ENCODE assay signal across 8 mouse cellular contexts in the genomic region with DNA sequence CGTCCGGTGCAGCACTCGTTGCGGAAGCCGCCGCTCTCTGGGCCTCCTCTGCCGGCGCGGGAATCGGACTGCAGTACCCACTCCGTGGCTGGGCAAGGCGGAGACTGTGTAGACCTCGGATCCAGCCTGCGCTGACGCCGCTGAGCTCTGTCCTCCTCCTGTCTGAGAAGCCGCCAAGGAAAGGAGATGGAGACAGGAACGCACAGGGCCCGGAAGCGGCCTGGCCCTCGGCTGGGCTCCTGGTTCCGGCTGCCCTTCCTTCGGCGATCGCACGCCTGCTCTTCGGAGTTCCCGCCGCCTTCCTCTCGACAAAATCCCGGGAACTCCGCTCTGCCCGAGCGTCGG. TPM values are rescaled to one million over a fixed set of nuclear protein-coding genes. Genes with fewer than 3 reads are reported as not detected.
DNase-seq lines count a peak whose midpoint lies in the region; ATAC-seq and TF ChIP-seq lines count a peak whose summit lies in the region.

No protein-coding gene starts in this region.

- H3K9ac ChIP-seq in heart, embryonic 13.5 days: peak overlapping the region; percentile 97
- H3K9ac ChIP-seq in ES-E14 (ENCODE audit: insufficient read depth, low read depth, low read length, poor library complexity, severe bottlenecking): peak overlapping the region; percentile 97
- peak overlapping the region; percentile 98 for H3K9ac ChIP-seq in hindbrain, embryonic 11.5 days (ENCODE audit: low read depth, low read length)

- ATAC-seq in heart, embryonic 13.5 days (ENCODE audit: extremely low read depth, insufficient number of reproducible peaks, low FRiP score, low TSS enrichment): no peak; the same call in 1 of the 2 replicates
- ATAC-seq in hindbrain, embryonic 11.5 days (ENCODE audit: low FRiP score): no peak
- ATAC-seq in megakaryocyte-erythroid progenitor cell, adult 5-6 weeks (replicated peaks; ENCODE audit: low FRiP score, low TSS enrichment, poor library complexity, severe bottlenecking): peak; percentile 6

- WGBS in heart, embryonic 13.5 days: under 1% methylated on average over 35 of the region's 35 CpGs
- WGBS in hindbrain, embryonic 11.5 days: under 1% methylated on average over 35 of the region's 35 CpGs

- peak overlapping the region; percentile 96 for H3K4me3 ChIP-seq in heart, embryonic 13.5 days
- peak overlapping the region; percentile 89 to 96 for H3K4me3 ChIP-seq in ES-E14 (ENCODE audit: insufficient read depth in 1 of 2, low read depth in 1 of 2, low read length in 2 of 2, poor library complexity in 1 of 2, severe bottlenecking in 1 of 2)
- peak overlapping the region; percentile 98 for H3K4me3 ChIP-seq in hindbrain, embryonic 11.5 days (ENCODE audit: low read depth, low read length)

- DNase-seq in heart, postnatal 4 days: no peak
- no peak for DNase-seq in ES-E14 (ENCODE audit: low read depth, low spot score)
- no peak for DNase-seq in hindbrain, embryonic 11.5 days (ENCODE audit: low spot score)
- DNase-seq in right cerebral cortex, postnatal 10 days (ENCODE audit: low spot score in 2 of 2): no peak
- DNase-seq in frontal cortex, postnatal 10 days (ENCODE audit: low spot score in 2 of 2): no peak
- no peak for DNase-seq in left cerebral cortex, postnatal 4 days

- H3K27me3 ChIP-seq in heart, embryonic 13.5 days (replicated peaks): no peaks in the 10 kb centered on the region
- no peaks in the 10 kb centered on the region for H3K27me3 ChIP-seq in hindbrain, embryonic 11.5 days (ENCODE audit: control insufficient read depth, insufficient read depth, low read length)

- intact Hi-C loops in left cerebral cortex, postnatal 4 days (cut with DNase I): no loop called here

- peaks cover 24% of the 10 kb centered on the region for H3K36me3 ChIP-seq in heart, embryonic 13.5 days
- H3K36me3 ChIP-seq in ES-E14 (ENCODE audit: control insufficient read depth, insufficient read depth, low read length, poor library complexity, severe bottlenecking): peaks cover 29% of the 10 kb centered on the region
- no peaks in the 10 kb centered on the region for H3K36me3 ChIP-seq in hindbrain, embryonic 11.5 days (ENCODE audit: control insufficient read depth, insufficient read depth, low read length)

- in situ Hi-C loops in ES-E14 (cut with MboI; ENCODE audit: low sequenced_read_pairs in 2 of 2, unreplicated experiment in 2 of 2): loop anchor here (25.0 kb wide), 1 partner anchor 94 kb away; a partner anchor contains a TSS

- peak overlapping the region; percentile 97 for H3K27ac ChIP-seq in heart, embryonic 13.5 days (replicated peaks)
- peak overlapping the region; percentile 85 for H3K27ac ChIP-seq in ES-E14 (ENCODE audit: insufficient read depth, low read depth, low read length, poor library complexity, severe bottlenecking)
- H3K27ac ChIP-seq in hindbrain, embryonic 11.5 days (ENCODE audit: low read depth, low read length): peak overlapping the region; percentile 95

- H3K9me3 ChIP-seq in heart, embryonic 13.5 days: no peaks in the 10 kb centered on the region
- H3K9me3 ChIP-seq in ES-E14 (ENCODE audit: control insufficient read depth, insufficient read depth, low read depth, low read length): no peaks in the 10 kb centered on the region
- no peaks in the 10 kb centered on the region for H3K9me3 ChIP-seq in hindbrain, embryonic 11.5 days (ENCODE audit: control insufficient read depth, low read length)

- H3K4me2 ChIP-seq in heart, embryonic 13.5 days: peak overlapping the region; percentile 95
- H3K4me2 ChIP-seq in hindbrain, embryonic 11.5 days (replicated peaks; ENCODE audit: low read depth, low read length): peak overlapping the region; percentile 98

- peaks cover 47% of the 10 kb centered on the region for H3K4me1 ChIP-seq in heart, embryonic 13.5 days
- H3K4me1 ChIP-seq in ES-E14 (ENCODE audit: control insufficient read depth in 2 of 2, insufficient read depth in 2 of 2, low read length in 2 of 2, poor library complexity in 1 of 2): peaks cover 4 to 22% of the 10 kb centered on the region in 2 experiments
- H3K4me1 ChIP-seq in hindbrain, embryonic 11.5 days (replicated peaks; ENCODE audit: control insufficient read depth, insufficient read depth, low read length): peaks cover 20% of the 10 kb centered on the region

TF ChIP-seq in ES-E14, 5 proteins besides CTCF, POLR2A, EP300 and RAD21:
- no peak for TF ChIP-seq MAFK (IDR thresholded peaks at IDR 0.05; ENCODE audit: insufficient read depth, low read depth, low read length)
- no peak for TF ChIP-seq HCFC1 (IDR thresholded peaks at IDR 0.05; ENCODE audit: borderline replicate concordance, insufficient read depth, low read length)
- TF ChIP-seq CHD2 (IDR thresholded peaks at IDR 0.05; ENCODE audit: low read depth, low read length): no peak
- TF ChIP-seq ZC3H11A (IDR thresholded peaks at IDR 0.05; ENCODE audit: borderline replicate concordance, low read depth, low read length): no peak
- no peak for TF ChIP-seq ZNF384 (IDR thresholded peaks at IDR 0.05; ENCODE audit: low read depth, low read length)

RNA-seq across cellular contexts. Expression of a gene that starts 0.6 kb away (rescaled TPM):
- polyA plus RNA-seq in heart, embryonic 13.5 days (2015; fragmentation: Nextera tagmentation; extraction: Ambion mirVana): 24.2 and 24.8 TPM in 2 replicates
- total RNA-seq in heart, postnatal 4 days (2021): 10 to 100 TPM; 41.6 to 44.4 TPM
- total RNA-seq in ES-E14 (2012; rRNA removed): 97.0 and 121 TPM in 2 replicates
- 37.8 and 48.7 TPM in 2 replicates for polyA plus RNA-seq in hindbrain, embryonic 11.5 days (2014; fragmentation: Nextera tagmentation; extraction: Ambion mirVana)
- 73.9 and 82.5 TPM in 2 replicates for total RNA-seq in megakaryocyte-erythroid progenitor cell, adult 5-6 weeks (2014; fragmentation: Nextera tagmentation)
- total RNA-seq in megakaryocyte-erythroid progenitor cell, adult 5-6 weeks (2017): 116 TPM in 2 replicates
- 10 to 100 TPM; 44.0 to 45.4 TPM for total RNA-seq in left cerebral cortex, postnatal 4 days (2021)

RNA-seq across cellular contexts. Expression of a gene that starts 32.5 kb away (rescaled TPM):
- 10.6 and 10.7 TPM in 2 replicates for polyA plus RNA-seq in heart, embryonic 13.5 days (2015; fragmentation: Nextera tagmentation; extraction: Ambion mirVana)
- total RNA-seq in heart, postnatal 4 days (2021): 10 to 100 TPM; 42.1 to 45.9 TPM
- 3.5 and 5.3 TPM in 2 replicates for total RNA-seq in ES-E14 (2012; rRNA removed)
- polyA plus RNA-seq in hindbrain, embryonic 11.5 days (2014; fragmentation: Nextera tagmentation; extraction: Ambion mirVana): 14.6 and 22.1 TPM in 2 replicates
- 15.7 and 18.6 TPM in 2 replicates for total RNA-seq in megakaryocyte-erythroid progenitor cell, adult 5-6 weeks (2014; fragmentation: Nextera tagmentation)
- 2.2 and 3.8 TPM in 2 replicates for total RNA-seq in megakaryocyte-erythroid progenitor cell, adult 5-6 weeks (2017)
- 10 to 100 TPM; 61.7 to 63.2 TPM for total RNA-seq in left cerebral cortex, postnatal 4 days (2021)
